Mouse (Mus musculus) intestine, embryonic 14.5 days (tissue): ENCODE results near the gene Rps15. TPM values are rescaled to one million over a fixed set of nuclear protein-coding genes. Genes with fewer than 3 reads are reported as not detected.

Experiments used
- ATAC-seq: fragments of 200-750 bp; cut with Nextera tagmentation; replicated peaks from 2 replicates; pipeline ENCODE4 v1.8.0; 2017; ENCODE audit warnings: low read depth, moderate number of reproducible peaks, moderate TSS enrichment, moderate library complexity; ENCODE audit not compliant: low FRiP score, low TSS enrichment
- DNase-seq: peaks from one replicate; pipeline ENCODE4 v3.0.0-alpha.2; 2018; ENCODE audit warnings: low spot score
- H3K27ac ChIP-seq: fragments of 300-500 bp; sonication (generic); 2 replicates; pipeline ENCODE4 v1.5.1; 2014; ENCODE audit warnings: low read depth, mild to moderate bottlenecking, control low read depth
- H3K27me3 ChIP-seq: fragments of 300-500 bp; sonication (generic); replicated peaks from 2 replicates; pipeline ENCODE4 v1.6.1; 2014; ENCODE audit warnings: low read length, control low read depth; ENCODE audit not compliant: control insufficient read depth, insufficient read depth
- H3K36me3 ChIP-seq: fragments of 300-500 bp; sonication (generic); 2 replicates; pipeline ENCODE4 v1.6.1; 2014; ENCODE audit warnings: low read length, control low read depth; ENCODE audit not compliant: control insufficient read depth, insufficient read depth
- H3K4me1 ChIP-seq: fragments of 300-500 bp; sonication (generic); replicated peaks from 2 replicates; pipeline ENCODE4 v1.6.1; 2014; ENCODE audit warnings: low read length, control low read depth, mixed read lengths; ENCODE audit not compliant: control insufficient read depth, insufficient read depth
- H3K4me2 ChIP-seq: fragments of 300-500 bp; sonication (generic); 2 replicates; pipeline ENCODE4 v1.6.1; 2014; ENCODE audit warnings: low read length
- H3K4me3 ChIP-seq: fragments of 300-500 bp; sonication (generic); 2 replicates; pipeline ENCODE4 v1.5.1; 2014; ENCODE audit warnings: low read depth, low read length, control low read depth, mixed read lengths
- H3K9ac ChIP-seq: fragments of 300-500 bp; sonication (generic); 2 replicates; pipeline ENCODE4 v1.6.1; 2014; ENCODE audit warnings: mild to moderate bottlenecking, low read length
- H3K9me3 ChIP-seq: fragments of 300-500 bp; sonication (generic); 2 replicates; pipeline ENCODE4 v1.6.1; 2016; ENCODE audit warnings: low read length, control low read depth; ENCODE audit not compliant: control insufficient read depth
- whole genome bisulfite sequencing: fragments of 180-500 bp; shearing (Covaris S2); extraction: QIAGEN DNeasy Blood & Tissue Kit; methylation state at CpG from one replicate; pipeline ENCODE4 v1.1.7; 2014; 5-methylcytosine and 5-hydroxymethylcytosine counted together
- polyA plus RNA-seq: library from polyadenylated mRNA; unstranded; fragments of >200 nt; fragmentation: Nextera tagmentation; extraction: Ambion mirVana; gene quantifications from 2 replicates; pipeline ENCODE4 v1.2.1, GENCODE M21; 2014

The Rps15 gene
- polyA plus RNA-seq, 1 experiment from 2014 or later, result 1,315 TPM

- H3K4me2 ChIP-seq, result peak overlapping the region; percentile 94
Measured at GRCm38 (mm10) chr10:80331636-80332524, 39.6 kb downstream of the Rps15 start.

GRCm38 (mm10) chr10:80332525-80332989 lies 40.3 kb downstream of the Rps15 start:
- Histone ChIP-seq H3K27ac (no peak overlapping the region), H3K4me3 (no peak overlapping the region), H3K27me3 (0 out of 2 replicates have a peak, but pooled peaks cover 3% of the 10 kb centered on the region), H3K4me1 (peaks cover 21% of the 10 kb centered on the region), H3K4me2 (peak overlapping the region; percentile 9; the same call in 1 of the 2 replicates), H3K9ac (no peak overlapping the region), H3K36me3 (no peaks in the 10 kb centered on the region), H3K9me3 (no peaks in the 10 kb centered on the region)
- DNase-seq, result no peak
- WGBS, result 84% methylated on average over 5 of the region's 5 CpGs
- no peak for ATAC-seq

More at GRCm38 (mm10) chr10:80331636-80332524, 39.6 kb downstream of the Rps15 start:
- H3K27ac ChIP-seq, result peak overlapping the region; percentile 2; the same call in 1 of the 2 replicates
- no peaks in the 10 kb centered on the region for H3K9me3 ChIP-seq
- no peaks in the 10 kb centered on the region for H3K36me3 ChIP-seq
- no peak overlapping the region for H3K4me3 ChIP-seq
- 0 out of 2 replicates have a peak, but pooled peaks cover 3% of the 10 kb centered on the region for H3K27me3 ChIP-seq
- no peak for DNase-seq
- H3K9ac ChIP-seq, result no peak overlapping the region
- no peak for ATAC-seq
- 51% methylated on average over 10 of the region's 10 CpGs for WGBS
- H3K4me1 ChIP-seq, result peaks cover 21% of the 10 kb centered on the region

- Histone ChIP-seq H3K36me3 (no peaks in the 10 kb centered on the region), H3K27me3 (peaks cover 12% of the 10 kb centered on the region), H3K4me3 (no peak overlapping the region), H3K4me1 (0 out of 2 replicates have a peak, but pooled peaks cover 4% of the 10 kb centered on the region), H3K9ac (no peak overlapping the region), H3K4me2 (no peak overlapping the region), H3K27ac (no peak overlapping the region), H3K9me3 (no peaks in the 10 kb centered on the region)
- DNase-seq (no peak), ATAC-seq (no peak)
- WGBS, result 90% methylated on average over 12 of the region's 12 CpGs
Measured at GRCm38 (mm10) chr10:80336263-80336662, 44.0 kb downstream of the Rps15 start.

GRCm38 (mm10) chr10:80339941-80340750 lies 47.9 kb downstream of the Rps15 start:
- H3K4me3 ChIP-seq, result no peak overlapping the region
- H3K27ac ChIP-seq, result no peak overlapping the region
- no peak overlapping the region for H3K9ac ChIP-seq
- 22% methylated on average over 19 of the region's 19 CpGs for WGBS
- DNase-seq (peak; percentile 96), ATAC-seq (0 out of 2 replicates have a peak, but pooled peaks have one; percentile 20)
- no peaks in the 10 kb centered on the region for H3K9me3 ChIP-seq
- H3K4me2 ChIP-seq, result peak overlapping the region; percentile 22; the same call in 1 of the 2 replicates
- no peaks in the 10 kb centered on the region for H3K36me3 ChIP-seq
- H3K4me1 ChIP-seq, result peaks cover 31% of the 10 kb centered on the region
- H3K27me3 ChIP-seq, result peaks cover 51% of the 10 kb centered on the region

GRCm38 (mm10) chr10:80341026-80341425 lies 48.8 kb downstream of the Rps15 start:
- H3K4me3 ChIP-seq, result no peak overlapping the region
- H3K4me1 ChIP-seq, result peaks cover 31% of the 10 kb centered on the region
- no peak overlapping the region for H3K27ac ChIP-seq
- no peak overlapping the region for H3K4me2 ChIP-seq
- no peaks in the 10 kb centered on the region for H3K36me3 ChIP-seq
- WGBS, result 21% methylated on average over 21 of the region's 21 CpGs
- DNase-seq (peak; percentile 58), ATAC-seq (no peak)
- H3K9ac ChIP-seq, result no peak overlapping the region
- peaks cover 59% of the 10 kb centered on the region for H3K27me3 ChIP-seq
- no peaks in the 10 kb centered on the region for H3K9me3 ChIP-seq

- Histone ChIP-seq H3K36me3 (no peaks in the 10 kb centered on the region), H3K9me3 (no peaks in the 10 kb centered on the region), H3K4me2 (peak overlapping the region; percentile 57), H3K4me1 (peaks cover 31% of the 10 kb centered on the region), H3K9ac (0 out of 2 replicates have a peak overlapping the region, but pooled peaks have one; percentile 13), H3K27me3 (peaks cover 64% of the 10 kb centered on the region), H3K4me3 (peak overlapping the region; percentile 30), H3K27ac (no peak overlapping the region)
- ATAC-seq (no peak), DNase-seq (peak; percentile 66)
- WGBS, result 5% methylated on average over 44 of the region's 47 CpGs
Measured at GRCm38 (mm10) chr10:80341491-80342304, 49.4 kb downstream of the Rps15 start.

GRCm38 (mm10) chr10:80342305-80342748 lies 50.1 kb downstream of the Rps15 start:
- Histone ChIP-seq H3K4me1 (peaks cover 32% of the 10 kb centered on the region), H3K4me3 (peak overlapping the region; percentile 30), H3K27me3 (peaks cover 69% of the 10 kb centered on the region), H3K27ac (no peak overlapping the region), H3K9ac (no peak overlapping the region), H3K4me2 (peak overlapping the region; percentile 57), H3K36me3 (no peaks in the 10 kb centered on the region), H3K9me3 (no peaks in the 10 kb centered on the region)
- WGBS, result 3% methylated on average over 26 of the region's 26 CpGs
- ATAC-seq (no peak), DNase-seq (peak; percentile 55)
